Mouse (Mus musculus): ENCODE results near the gene Rrp1b. TPM values are rescaled to one million over a fixed set of nuclear protein-coding genes. Genes with fewer than 3 reads are reported as not detected.

The Rrp1b gene
- polyA plus RNA-seq, 1 experiment, result 17.3 TPM

DNA sequence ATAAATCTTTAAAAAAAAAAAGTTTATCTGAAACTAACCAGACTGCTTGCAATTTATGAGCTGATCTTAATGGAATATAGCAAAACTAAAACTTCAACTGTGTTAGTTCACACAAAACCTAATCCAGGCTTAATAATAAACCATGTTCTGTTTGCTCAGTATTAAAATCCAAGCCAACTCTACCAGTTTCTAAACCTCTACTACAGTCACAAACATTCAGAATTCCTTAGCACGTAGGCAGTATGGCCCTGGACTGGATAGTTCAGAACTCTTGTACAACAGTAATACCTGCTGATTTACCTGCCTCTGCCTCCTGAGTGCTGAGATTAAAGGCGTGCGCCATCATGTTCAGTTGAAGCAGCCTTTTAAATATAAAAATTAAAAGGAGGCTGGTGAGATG lies 13.9 kb upstream of the Rrp1b start:
- Histone ChIP-seq H3K27ac (ENCODE audit: insufficient read depth, low read length) (no peak overlapping the region), H3K4me3 (replicated peaks; ENCODE audit: insufficient read depth, low read depth, low read length) (no peak overlapping the region), H3K27me3 (ENCODE audit: control insufficient read depth, insufficient read depth, low read length) (no peaks in the 10 kb centered on the region; the same call in 1 of the 2 replicates), H3K4me1 (ENCODE audit: control insufficient read depth, insufficient read depth, low read length) (no peaks in the 10 kb centered on the region)
- WGBS, result 95% methylated on average over 3 of the region's 3 CpGs
- DNase-seq, result no peak
- no peak for TF ChIP-seq POLR2A (IDR thresholded peaks at IDR 0.05; ENCODE audit: borderline replicate concordance, insufficient read depth, low read length)
- no peak for TF ChIP-seq CTCF (IDR thresholded peaks at IDR 0.05; ENCODE audit: borderline replicate concordance, insufficient read depth, low read depth, low read length)

DNA sequence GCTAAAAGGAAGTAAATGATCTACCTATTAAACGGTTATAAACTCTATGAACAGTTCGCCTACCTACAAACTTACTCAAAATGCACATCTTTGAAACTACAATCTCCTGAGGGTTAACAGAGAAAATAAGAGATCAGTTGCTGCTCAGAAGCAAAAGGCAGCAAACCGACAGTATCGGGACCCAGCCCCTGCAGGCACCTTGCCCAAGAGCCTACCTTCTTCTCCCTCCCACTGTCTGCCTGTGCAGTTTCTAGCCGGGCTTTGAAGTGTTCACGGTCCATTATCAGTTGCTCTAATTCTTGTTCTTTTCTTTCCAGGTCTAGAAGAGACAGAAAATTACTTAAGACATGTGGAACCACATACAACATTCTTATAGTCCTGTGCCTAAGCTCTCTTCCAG lies 13.3 kb upstream of the Rrp1b start:
- no peak for DNase-seq
- no peak overlapping the region for H3K27ac ChIP-seq (ENCODE audit: insufficient read depth, low read length)

DNA sequence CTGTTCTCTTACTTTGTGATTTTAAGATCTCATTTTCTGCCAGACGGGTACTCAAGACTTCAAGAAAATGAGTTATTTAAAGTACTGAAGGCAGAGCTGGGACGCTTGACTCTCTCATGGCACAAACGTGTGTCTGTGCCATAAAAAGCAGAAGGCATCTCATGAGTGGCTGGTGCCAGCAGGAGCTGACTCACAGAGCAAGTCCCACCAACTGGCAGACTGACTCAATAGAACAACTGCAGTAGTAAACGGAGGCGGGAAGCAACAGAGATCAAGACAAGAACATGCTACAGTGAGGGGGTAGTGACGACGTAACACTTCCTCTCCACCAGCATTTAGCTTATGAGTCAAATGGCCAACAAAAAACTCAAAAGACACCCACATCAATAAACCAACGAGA lies 12.8 kb upstream of the Rrp1b start:
- Histone ChIP-seq H3K4me1 (ENCODE audit: control insufficient read depth, insufficient read depth, low read length) (no peaks in the 10 kb centered on the region), H3K27me3 (ENCODE audit: control insufficient read depth, insufficient read depth, low read length) (no peaks in the 10 kb centered on the region; the same call in 1 of the 2 replicates), H3K27ac (ENCODE audit: insufficient read depth, low read length) (no peak overlapping the region), H3K4me3 (replicated peaks; ENCODE audit: insufficient read depth, low read depth, low read length) (no peak overlapping the region)
- DNase-seq, result no peak
- no peak for TF ChIP-seq POLR2A (IDR thresholded peaks at IDR 0.05; ENCODE audit: borderline replicate concordance, insufficient read depth, low read length)
- TF ChIP-seq CTCF (IDR thresholded peaks at IDR 0.05; ENCODE audit: borderline replicate concordance, insufficient read depth, low read depth, low read length), result no peak
- WGBS, result 40% methylated on average over 8 of the region's 8 CpGs

More for the DNA sequence above, 13.3 kb upstream of the Rrp1b start:
- Histone ChIP-seq H3K27me3 (ENCODE audit: control insufficient read depth, insufficient read depth, low read length) (no peaks in the 10 kb centered on the region; the same call in 1 of the 2 replicates), H3K4me1 (ENCODE audit: control insufficient read depth, insufficient read depth, low read length) (no peaks in the 10 kb centered on the region), H3K4me3 (replicated peaks; ENCODE audit: insufficient read depth, low read depth, low read length) (no peak overlapping the region)
- 77% methylated on average over 6 of the region's 6 CpGs for WGBS
- no peak for TF ChIP-seq POLR2A (IDR thresholded peaks at IDR 0.05; ENCODE audit: borderline replicate concordance, insufficient read depth, low read length)
- TF ChIP-seq CTCF (IDR thresholded peaks at IDR 0.05; ENCODE audit: borderline replicate concordance, insufficient read depth, low read depth, low read length), result no peak

DNA sequence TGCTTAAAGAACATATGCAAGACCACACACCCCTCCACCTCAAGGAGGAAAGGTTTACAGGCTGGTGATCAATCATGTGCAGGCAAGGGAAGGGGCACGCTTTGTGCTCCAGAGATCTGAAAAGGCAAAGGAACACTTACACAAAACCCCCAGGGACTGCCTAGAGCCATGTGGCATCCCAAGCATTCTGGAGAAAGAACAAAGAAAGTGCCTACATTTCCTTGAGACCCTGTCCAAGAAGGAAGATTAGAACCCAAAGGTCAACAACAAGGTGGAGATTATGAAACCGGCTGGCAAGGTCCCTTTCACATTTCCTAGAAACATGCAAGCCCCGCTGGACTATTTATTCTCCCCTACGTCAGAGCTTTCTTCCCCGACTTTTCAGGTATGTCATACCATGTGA lies 11.2 kb upstream of the Rrp1b start:
- TF ChIP-seq CTCF (IDR thresholded peaks at IDR 0.05; ENCODE audit: borderline replicate concordance, insufficient read depth, low read depth, low read length) (no peak), POLR2A (IDR thresholded peaks at IDR 0.05; ENCODE audit: borderline replicate concordance, insufficient read depth, low read length) (no peak)
- DNase-seq, result no peak
- Histone ChIP-seq H3K27ac (ENCODE audit: insufficient read depth, low read length) (no peak overlapping the region), H3K4me3 (replicated peaks; ENCODE audit: insufficient read depth, low read depth, low read length) (no peak overlapping the region), H3K27me3 (ENCODE audit: control insufficient read depth, insufficient read depth, low read length) (no peaks in the 10 kb centered on the region; the same call in 1 of the 2 replicates), H3K4me1 (ENCODE audit: control insufficient read depth, insufficient read depth, low read length) (no peaks in the 10 kb centered on the region)
- WGBS, result 69% methylated on average over 5 of the region's 5 CpGs

DNA sequence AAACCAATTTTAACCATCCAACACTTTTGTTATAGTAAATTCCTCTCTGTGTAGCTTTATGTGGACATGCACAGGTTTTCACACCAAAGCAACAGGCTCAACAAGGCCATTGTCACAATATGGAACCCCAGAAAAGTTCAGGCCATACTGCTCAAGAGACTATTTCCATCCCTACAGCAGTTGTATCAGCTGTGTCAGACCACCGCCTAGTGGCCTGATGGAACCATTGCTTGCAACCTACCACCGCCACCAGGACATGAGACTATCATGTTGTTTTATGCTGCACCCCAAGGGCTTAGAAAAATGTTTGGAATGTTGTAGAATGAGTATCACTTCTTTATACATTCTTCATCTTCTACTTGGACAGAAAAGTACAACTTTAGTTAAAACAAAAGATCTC lies 10.5 kb upstream of the Rrp1b start:
- no peaks in the 10 kb centered on the region for H3K4me1 ChIP-seq (ENCODE audit: control insufficient read depth, insufficient read depth, low read length)
- TF ChIP-seq CTCF (IDR thresholded peaks at IDR 0.05; ENCODE audit: borderline replicate concordance, insufficient read depth, low read depth, low read length) (peak; percentile 73), POLR2A (IDR thresholded peaks at IDR 0.05; ENCODE audit: borderline replicate concordance, insufficient read depth, low read length) (no peak)
- H3K4me3 ChIP-seq (replicated peaks; ENCODE audit: insufficient read depth, low read depth, low read length), result no peak overlapping the region
- DNase-seq, result peak; percentile 24 to 26
- WGBS, result 5% methylated on average over 2 of the region's 2 CpGs
- H3K27ac ChIP-seq (ENCODE audit: insufficient read depth, low read length), result no peak overlapping the region
- no peaks in the 10 kb centered on the region; the same call in 1 of the 2 replicates for H3K27me3 ChIP-seq (ENCODE audit: control insufficient read depth, insufficient read depth, low read length)

DNA sequence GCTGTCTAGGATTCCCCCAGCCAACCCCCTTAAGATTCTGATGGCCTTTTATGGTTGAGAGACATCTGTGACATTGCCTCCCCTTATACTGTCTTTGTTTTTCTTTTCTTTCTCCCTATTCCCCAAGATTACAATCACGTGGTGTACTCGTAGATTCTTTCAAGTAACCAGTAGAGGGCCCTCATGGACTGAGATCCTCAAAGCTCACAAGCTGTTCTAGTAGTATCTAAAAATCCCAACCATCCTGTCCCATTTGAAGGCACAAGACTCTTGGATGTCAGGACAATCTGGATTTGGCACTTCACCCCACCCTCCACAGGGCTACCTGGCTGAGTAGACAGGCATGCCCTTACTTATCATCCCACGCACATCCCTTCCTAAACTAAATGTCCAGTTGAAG lies 8.2 kb upstream of the Rrp1b start:
- Histone ChIP-seq H3K27ac (ENCODE audit: insufficient read depth, low read length) (no peak overlapping the region), H3K4me3 (replicated peaks; ENCODE audit: insufficient read depth, low read depth, low read length) (no peak overlapping the region), H3K4me1 (ENCODE audit: control insufficient read depth, insufficient read depth, low read length) (no peaks in the 10 kb centered on the region), H3K27me3 (ENCODE audit: control insufficient read depth, insufficient read depth, low read length) (no peaks in the 10 kb centered on the region; the same call in 1 of the 2 replicates)
- DNase-seq, result peak in 1 of 2 experiments; percentile 22
- TF ChIP-seq POLR2A (IDR thresholded peaks at IDR 0.05; ENCODE audit: borderline replicate concordance, insufficient read depth, low read length) (no peak), CTCF (IDR thresholded peaks at IDR 0.05; ENCODE audit: borderline replicate concordance, insufficient read depth, low read depth, low read length) (peak; percentile 13; the same call in 1 of the 2 replicates)
- WGBS, result 28% methylated on average over 3 of the region's 3 CpGs

DNA sequence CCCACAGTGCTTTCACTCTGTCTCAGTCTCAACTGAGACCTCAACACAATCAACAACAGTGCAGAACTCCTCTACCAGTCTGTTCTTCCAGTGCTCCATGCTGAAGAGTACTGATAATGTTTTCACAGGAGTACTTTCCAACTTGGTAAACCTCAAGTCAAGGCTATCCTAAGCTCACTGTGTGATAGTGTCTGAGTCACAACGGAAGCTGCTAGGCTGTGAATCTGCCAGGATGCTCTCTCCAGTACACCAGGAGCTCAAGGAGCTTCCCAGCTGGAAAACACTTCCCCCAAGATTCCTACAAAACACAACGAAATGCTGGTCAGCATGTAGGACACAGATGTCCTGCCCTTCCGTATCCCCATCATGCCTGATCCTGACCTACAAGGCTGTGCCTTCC lies 7.6 kb upstream of the Rrp1b start:
- H3K4me1 ChIP-seq (ENCODE audit: control insufficient read depth, insufficient read depth, low read length), result no peaks in the 10 kb centered on the region
- DNase-seq, result no peak
- H3K27ac ChIP-seq (ENCODE audit: insufficient read depth, low read length), result no peak overlapping the region
- no peaks in the 10 kb centered on the region; the same call in 1 of the 2 replicates for H3K27me3 ChIP-seq (ENCODE audit: control insufficient read depth, insufficient read depth, low read length)
- 74% methylated on average over 3 of the region's 3 CpGs for WGBS
- no peak for TF ChIP-seq CTCF (IDR thresholded peaks at IDR 0.05; ENCODE audit: borderline replicate concordance, insufficient read depth, low read depth, low read length)
- no peak for TF ChIP-seq POLR2A (IDR thresholded peaks at IDR 0.05; ENCODE audit: borderline replicate concordance, insufficient read depth, low read length)
- H3K4me3 ChIP-seq (replicated peaks; ENCODE audit: insufficient read depth, low read depth, low read length), result no peak overlapping the region

DNA sequence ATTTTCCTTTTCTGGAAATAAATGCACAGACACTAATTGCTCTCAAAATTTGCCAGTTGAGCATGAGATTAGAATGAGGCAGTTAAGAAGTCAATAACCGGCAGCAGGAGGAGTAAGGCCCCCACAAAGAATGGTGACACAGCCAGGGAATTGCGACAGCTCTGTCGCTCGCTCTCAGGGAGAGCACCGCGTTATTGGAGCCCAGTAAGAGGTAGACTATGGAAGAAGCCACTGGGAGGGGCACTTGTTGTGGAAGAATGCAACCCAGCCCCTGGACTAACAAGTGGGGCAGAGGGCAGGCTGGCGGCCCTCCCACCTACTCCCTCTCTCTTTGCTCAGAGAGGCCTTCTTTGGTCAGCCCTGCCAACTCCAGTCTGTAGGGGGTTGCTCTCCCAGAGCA lies 4.2 kb upstream of the Rrp1b start:
- no peak overlapping the region for H3K27ac ChIP-seq (ENCODE audit: insufficient read depth, low read length)
- DNase-seq, result no peak
- 21% methylated on average over 7 of the region's 7 CpGs for WGBS
- H3K4me3 ChIP-seq (replicated peaks; ENCODE audit: insufficient read depth, low read depth, low read length), result no peak overlapping the region
- no peaks in the 10 kb centered on the region; the same call in 1 of the 2 replicates for H3K27me3 ChIP-seq (ENCODE audit: control insufficient read depth, insufficient read depth, low read length)
- H3K4me1 ChIP-seq (ENCODE audit: control insufficient read depth, insufficient read depth, low read length), result no peaks in the 10 kb centered on the region
- TF ChIP-seq POLR2A (IDR thresholded peaks at IDR 0.05; ENCODE audit: borderline replicate concordance, insufficient read depth, low read length) (no peak), CTCF (IDR thresholded peaks at IDR 0.05; ENCODE audit: borderline replicate concordance, insufficient read depth, low read depth, low read length) (no peak)

All from cerebellum, adult 2 months (tissue).